Mouse (Mus musculus): ENCODE measurements around the gene Ankrd44. TPM values are rescaled to one million over a fixed set of nuclear protein-coding genes. Genes with fewer than 3 reads are reported as not detected.

The Ankrd44 gene
- total RNA-seq, 2 experiments from 2014 or later = 19.7 to 21.7 TPM

GRCm38 (mm10) chr1:54691824-54692223 lies 234.4 kb downstream of the Ankrd44 start:
- DNase-seq (ENCODE audit: low spot score in 2 of 2) = no peak
- intact Hi-C loops (cut with DNase I) = no loop called here

DNA sequence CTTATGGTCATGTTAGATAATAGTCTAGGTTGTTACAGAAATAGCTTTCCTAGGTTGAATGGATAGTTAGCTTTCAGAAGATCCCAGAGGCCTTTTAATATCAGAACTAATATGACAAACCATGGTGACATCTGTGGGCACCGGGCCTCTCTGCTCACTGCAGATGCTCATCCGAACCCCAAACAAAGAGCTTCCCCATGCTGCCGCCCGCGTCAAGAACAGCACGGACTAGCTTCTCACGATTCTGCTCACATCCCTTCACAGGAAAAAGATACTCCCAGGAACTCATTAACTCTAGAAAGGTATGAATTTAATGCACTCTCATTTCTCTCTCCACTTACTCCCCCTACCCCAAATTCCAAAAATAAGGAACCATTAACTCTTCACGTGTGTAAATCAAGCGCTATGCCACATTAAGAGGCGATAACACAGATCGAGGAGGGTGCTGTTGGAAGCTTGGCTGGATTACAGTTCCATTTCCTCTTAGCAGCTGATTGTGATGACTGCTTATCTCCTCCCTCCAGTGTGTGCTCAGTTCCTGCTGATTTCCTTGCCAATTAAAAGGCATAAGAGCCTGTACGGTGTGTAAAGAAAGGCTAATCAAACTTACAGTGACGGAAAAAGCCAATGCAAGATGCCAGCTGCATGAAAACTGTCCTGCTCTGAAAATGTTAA lies 235.8 kb downstream of the Ankrd44 start:
- intact Hi-C loops (cut with DNase I) = no loop called here
- no peak for DNase-seq (ENCODE audit: low spot score in 2 of 2)

GRCm38 (mm10) chr1:54688441-54688840 lies 237.7 kb downstream of the Ankrd44 start:
- DNase-seq (ENCODE audit: low spot score in 2 of 2) = no peak
- intact Hi-C loops (cut with DNase I) = no loop called here

- intact Hi-C loops (cut with DNase I) = no loop called here
- DNase-seq (ENCODE audit: low spot score in 2 of 2) = no peak
Measured at GRCm38 (mm10) chr1:54684316-54684715, 241.9 kb downstream of the Ankrd44 start.

DNA sequence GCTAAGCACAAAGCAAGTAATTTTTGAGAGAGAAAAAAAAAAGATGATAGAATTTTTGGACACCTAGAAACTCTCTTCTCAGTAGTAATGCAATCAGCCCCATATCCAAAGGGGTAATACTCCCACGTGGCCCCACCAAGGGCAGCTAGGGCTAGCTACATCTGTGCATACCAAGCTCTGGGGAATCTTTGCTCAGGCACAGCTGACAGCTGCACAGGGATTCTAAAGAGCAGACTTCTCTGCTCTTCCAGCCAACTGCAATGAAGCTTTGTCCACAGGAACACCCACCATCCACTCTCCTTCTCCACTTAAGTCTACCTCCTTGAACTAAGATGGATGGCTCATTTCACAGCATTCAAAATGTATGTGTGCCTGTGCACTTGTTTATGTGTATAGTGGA lies 246.6 kb downstream of the Ankrd44 start:
- intact Hi-C loops (cut with DNase I) = no loop called here

GRCm38 (mm10) chr1:54678037-54678436 lies 248.2 kb downstream of the Ankrd44 start:
- intact Hi-C loops (cut with DNase I) = no loop called here
- no peak for DNase-seq (ENCODE audit: low spot score in 2 of 2)

More for the DNA sequence above, 246.6 kb downstream of the Ankrd44 start:
- DNase-seq (ENCODE audit: low spot score in 2 of 2) = no peak

GRCm38 (mm10) chr1:54675478-54675877 lies 250.7 kb downstream of the Ankrd44 start:
- DNase-seq (ENCODE audit: low spot score in 2 of 2) = no peak
- intact Hi-C loops (cut with DNase I) = no loop called here

- DNase-seq (ENCODE audit: low spot score in 2 of 2) = no peak
- intact Hi-C loops (cut with DNase I) = loop anchor here (5.0 kb wide), 2 partner anchors 159 to 309 kb away; no protein-coding TSS in a partner anchor
Measured at GRCm38 (mm10) chr1:54667991-54668390, 258.2 kb downstream of the Ankrd44 start.

DNA sequence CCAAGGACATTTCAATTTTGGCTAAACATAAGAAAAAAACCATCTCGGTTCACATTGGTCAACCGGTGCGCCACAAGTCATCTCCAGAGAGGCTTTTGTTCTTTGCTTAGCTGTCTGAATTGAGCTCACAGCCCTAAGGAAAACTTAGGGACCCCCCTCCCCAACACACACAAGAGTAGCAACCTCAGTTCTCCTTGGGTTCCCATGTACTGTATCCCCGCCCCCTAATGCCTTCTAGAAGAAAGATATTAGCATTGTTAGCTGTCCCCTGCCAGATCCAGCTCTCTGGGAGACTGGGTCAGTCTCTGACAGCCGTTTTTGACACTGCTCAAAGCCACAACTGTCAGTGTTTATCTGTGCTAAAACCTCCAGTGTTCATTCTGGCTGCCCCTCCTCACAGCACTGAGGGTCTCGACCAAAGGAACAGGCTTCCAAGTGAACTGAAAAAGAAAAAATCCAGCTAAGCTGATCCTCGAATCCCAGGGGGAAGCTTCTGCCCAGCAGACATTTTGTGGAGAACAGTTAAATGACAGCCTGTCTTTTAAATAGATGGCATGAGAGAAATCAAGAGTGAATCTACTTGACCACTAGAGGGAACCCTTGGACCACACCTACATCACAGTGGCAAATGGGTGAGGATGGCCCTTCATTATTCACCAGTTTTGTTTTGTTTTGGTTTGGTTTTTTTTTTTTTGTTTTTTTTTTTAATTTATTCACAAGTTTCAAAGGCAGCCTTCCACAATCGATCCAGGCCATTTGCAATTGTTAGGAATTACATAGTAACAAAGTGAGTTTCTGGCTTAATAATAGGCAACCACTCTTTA lies 260.4 kb downstream of the Ankrd44 start:
- peak in 1 of 2 experiments; percentile 34 for DNase-seq (ENCODE audit: low spot score in 2 of 2)
- intact Hi-C loops (cut with DNase I) = loop anchor here (5.0 kb wide), 2 partner anchors 162 to 312 kb away; no protein-coding TSS in a partner anchor

GRCm38 (mm10) chr1:54665095-54665494 lies 261.1 kb downstream of the Ankrd44 start:
- intact Hi-C loops (cut with DNase I) = loop anchor here (5.0 kb wide), 2 partner anchors 162 to 312 kb away; no protein-coding TSS in a partner anchor
- no peak for DNase-seq (ENCODE audit: low spot score in 2 of 2)

- intact Hi-C loops (cut with DNase I) = no loop called here
- DNase-seq (ENCODE audit: low spot score in 2 of 2) = no peak
Measured at GRCm38 (mm10) chr1:54660674-54661073, 265.5 kb downstream of the Ankrd44 start.

DNA sequence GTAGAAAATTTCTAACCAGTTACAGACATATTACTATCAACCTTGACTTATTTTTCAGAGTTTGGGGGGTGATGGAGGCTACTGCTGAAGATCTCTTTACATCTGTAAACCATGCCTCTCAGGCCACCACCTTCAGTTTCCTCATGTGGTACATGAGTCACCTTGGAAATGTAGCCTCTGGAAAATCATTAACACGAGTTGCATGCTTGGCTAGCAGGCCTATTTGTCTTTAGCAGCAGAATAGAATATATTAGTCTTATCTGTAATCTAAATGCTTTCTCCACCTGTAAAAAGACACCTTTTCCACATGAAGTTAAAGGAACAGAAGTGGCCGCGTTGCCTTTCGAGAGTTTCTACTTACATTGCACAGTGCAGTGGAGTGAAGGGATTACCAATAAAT lies 267.6 kb downstream of the Ankrd44 start:
- intact Hi-C loops (cut with DNase I) = no loop called here
- no peak for DNase-seq (ENCODE audit: low spot score in 2 of 2)

DNA sequence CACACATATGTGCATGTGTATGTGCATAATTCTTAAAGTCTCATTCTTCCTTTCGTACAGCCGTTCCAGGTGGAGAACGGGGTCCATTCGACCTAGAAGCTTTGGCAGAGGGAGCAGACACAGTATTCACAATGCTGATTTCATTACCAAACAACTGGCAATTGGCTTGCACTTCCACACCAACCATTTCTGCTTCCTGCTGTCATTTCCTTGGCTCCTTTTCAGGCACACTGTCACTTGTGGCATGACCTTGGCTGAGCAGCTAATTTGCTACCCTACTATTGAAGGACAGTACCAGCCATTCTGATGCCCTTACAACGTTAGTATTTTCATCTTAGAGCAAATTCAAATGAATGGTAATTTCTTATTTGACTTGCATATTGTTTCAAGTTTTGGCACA lies 277.9 kb downstream of the Ankrd44 start:
- intact Hi-C loops (cut with DNase I) = no loop called here
- no peak for DNase-seq (ENCODE audit: low spot score in 2 of 2)

GRCm38 (mm10) chr1:54647335-54647745 lies 278.8 kb downstream of the Ankrd44 start:
- DNase-seq (ENCODE audit: low spot score in 2 of 2) = no peak
- intact Hi-C loops (cut with DNase I) = no loop called here

- intact Hi-C loops (cut with DNase I) = no loop called here
- DNase-seq (ENCODE audit: low spot score in 2 of 2) = no peak
Measured at GRCm38 (mm10) chr1:54640184-54640795, 285.9 kb downstream of the Ankrd44 start.

DNA sequence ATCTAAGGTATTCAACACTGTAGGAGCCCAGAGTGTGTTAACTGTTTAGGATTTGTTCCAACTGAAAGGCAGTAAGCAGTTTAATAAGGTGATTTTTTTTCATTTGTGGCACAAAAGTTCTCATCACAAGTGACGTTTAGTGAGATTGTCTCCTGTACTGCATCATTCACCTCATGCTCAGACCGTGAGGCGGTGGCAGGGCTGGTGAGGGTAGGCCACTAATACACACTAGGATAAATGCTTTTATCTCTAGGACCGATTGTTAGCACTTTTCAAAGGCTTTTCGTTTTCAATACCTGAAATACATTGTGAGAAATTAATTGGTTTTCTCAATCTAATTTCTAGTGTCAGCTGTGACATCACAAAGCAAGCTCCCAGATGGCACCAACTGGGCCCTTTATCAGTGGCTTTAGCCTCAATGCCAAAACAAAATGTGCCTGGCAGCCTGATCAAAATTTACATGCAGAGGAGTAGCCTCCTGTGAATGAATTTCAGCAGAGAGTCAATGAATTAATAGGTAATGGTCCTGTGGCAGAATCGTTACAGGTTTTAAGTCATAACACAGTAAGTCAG lies 286.6 kb downstream of the Ankrd44 start:
- intact Hi-C loops (cut with DNase I) = no loop called here
- no peak for DNase-seq (ENCODE audit: low spot score in 2 of 2)

GRCm38 (mm10) chr1:54639076-54639475 lies 287.1 kb downstream of the Ankrd44 start:
- intact Hi-C loops (cut with DNase I) = no loop called here
- no peak for DNase-seq (ENCODE audit: low spot score in 2 of 2)

- DNase-seq (ENCODE audit: low spot score in 2 of 2) = no peak
- intact Hi-C loops (cut with DNase I) = no loop called here
Measured at GRCm38 (mm10) chr1:54637340-54637739, 288.8 kb downstream of the Ankrd44 start.

DNA sequence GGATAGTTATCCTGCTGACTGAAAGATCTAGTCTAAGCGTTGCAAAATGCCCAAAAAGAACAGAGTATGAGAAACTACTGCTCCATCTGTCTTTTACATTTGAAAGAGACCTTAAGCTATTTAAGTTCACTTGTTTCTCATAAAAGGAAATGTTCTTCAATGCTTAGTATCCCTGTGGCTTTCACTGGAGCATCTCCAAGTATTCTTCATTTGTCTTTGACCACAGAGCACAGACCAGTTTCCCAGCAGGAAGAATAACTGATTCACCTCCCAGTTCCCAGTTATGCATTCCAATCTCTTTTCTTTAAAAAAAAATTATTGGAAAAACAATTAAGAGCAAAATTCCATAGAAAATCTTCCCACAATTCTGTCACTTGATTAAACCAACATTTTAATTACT lies 297.1 kb downstream of the Ankrd44 start:
- intact Hi-C loops (cut with DNase I) = no loop called here
- DNase-seq (ENCODE audit: low spot score in 2 of 2) = no peak

- DNase-seq (ENCODE audit: low spot score in 2 of 2) = no peak
- intact Hi-C loops (cut with DNase I) = no loop called here
Measured at GRCm38 (mm10) chr1:54614963-54615362, 311.2 kb downstream of the Ankrd44 start.

Measured in left cerebral cortex, postnatal 36 days (tissue).